Mouse (Mus musculus) lung, embryonic 15.5 days (tissue): Measurements from ENCODE around the gene Pnpla1. TPM values are rescaled to one million over a fixed set of nuclear protein-coding genes. Genes with fewer than 3 reads are reported as not detected.
A peak's percentile ranks its signal among the peaks of the same experiment; 100 is the strongest.

Source experiments
- ATAC-seq: fragments of 200-750 bp; cut with Nextera tagmentation; 2 replicates; pipeline ENCODE4 v1.8.0; 2017; ENCODE audit warnings: moderate number of reproducible peaks, borderline replicate concordance; ENCODE audit not compliant: low FRiP score, low TSS enrichment; ENCODE audit errors: extremely low read depth
- H3K27ac ChIP-seq: fragments of 300-500 bp; sonication (generic); 2 replicates; pipeline ENCODE4 v1.5.1; 2015; ENCODE audit warnings: moderate library complexity, mild to moderate bottlenecking, inconsistent platforms
- H3K27me3 ChIP-seq: fragments of 300-500 bp; sonication (generic); 2 replicates; pipeline ENCODE4 v1.6.1; 2015; ENCODE audit warnings: inconsistent platforms
- H3K36me3 ChIP-seq: fragments of 300-500 bp; sonication (generic); 2 replicates; pipeline ENCODE4 v1.6.1; 2015; ENCODE audit warnings: inconsistent platforms
- H3K4me1 ChIP-seq: fragments of 300-500 bp; sonication (generic); 2 replicates; pipeline ENCODE4 v1.6.1; 2015; ENCODE audit warnings: inconsistent platforms
- H3K4me2 ChIP-seq: fragments of 300-500 bp; sonication (generic); 2 replicates; pipeline ENCODE4 v1.6.1; 2015; ENCODE audit warnings: inconsistent platforms, mild to moderate bottlenecking, moderate library complexity
- H3K4me3 ChIP-seq: fragments of 300-500 bp; sonication (generic); 2 replicates; pipeline ENCODE4 v1.5.1; 2015; ENCODE audit warnings: mild to moderate bottlenecking, inconsistent platforms
- H3K9ac ChIP-seq: fragments of 300-500 bp; sonication (generic); 2 replicates; pipeline ENCODE4 v1.6.1; 2015; ENCODE audit warnings: inconsistent platforms
- H3K9me3 ChIP-seq: fragments of 300-500 bp; sonication (generic); 2 replicates; pipeline ENCODE4 v1.6.1; 2016; ENCODE audit warnings: inconsistent platforms
- WGBS: fragments of 180-500 bp; shearing (Covaris S2); methylation state at CpG from one replicate; pipeline ENCODE4 v1.1.7; 2015; 5-methylcytosine and 5-hydroxymethylcytosine counted together
- polyA plus RNA-seq: library from polyadenylated mRNA; unstranded; fragments of >200 nt; fragmentation: Nextera tagmentation; extraction: Ambion mirVana; gene quantifications from 2 replicates; pipeline ENCODE4 v1.2.1, GENCODE M21; 2015

The Pnpla1 gene
- polyA plus RNA-seq, 1 experiment from 2014 or later = not detected

DNA sequence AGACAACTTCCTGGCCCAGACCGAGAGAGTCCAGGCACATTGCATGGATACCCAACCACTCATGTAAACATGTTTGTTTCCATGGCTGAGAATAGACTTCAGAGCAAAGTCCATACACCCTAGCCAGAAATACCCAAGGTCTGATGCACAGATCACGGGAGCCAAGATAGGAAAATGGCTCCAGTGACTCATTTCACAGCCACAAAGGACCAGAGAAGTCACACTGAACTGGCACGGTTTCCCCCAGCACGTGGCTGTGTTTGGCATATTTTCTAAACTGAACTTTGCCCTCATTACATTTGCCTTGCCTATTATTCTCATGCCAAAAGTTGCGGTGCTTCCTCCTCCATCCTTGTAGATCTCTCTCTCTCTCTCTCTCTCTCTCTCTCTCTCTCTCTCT lies 55.0 kb downstream of the Pnpla1 start:
- 39% methylated on average over 5 of the region's 5 CpGs for WGBS

GRCm38 (mm10) chr17:28913940-28914339 lies 55.7 kb downstream of the Pnpla1 start:
- peaks cover 11% of the 10 kb centered on the region; the same call in 1 of the 2 replicates for H3K4me1 ChIP-seq
- no peak for ATAC-seq
- WGBS = 43% methylated on average over 6 of the region's 6 CpGs

More for the DNA sequence above, 55.0 kb downstream of the Pnpla1 start:
- Histone ChIP-seq H3K36me3 (no peaks in the 10 kb centered on the region), H3K4me2 (no peak overlapping the region), H3K27me3 (no peaks in the 10 kb centered on the region), H3K27ac (no peak overlapping the region), H3K9ac (no peak overlapping the region), H3K9me3 (no peaks in the 10 kb centered on the region), H3K4me3 (no peak overlapping the region), H3K4me1 (peaks cover 11% of the 10 kb centered on the region; the same call in 1 of the 2 replicates)
- no peak for ATAC-seq

GRCm38 (mm10) chr17:28915060-28915628 lies 56.9 kb downstream of the Pnpla1 start, which contains the start of gene 4930539E08Rik:
Gene 4930539E08Rik, minus strand, starts transcription at chr17:28915324.
- 63% methylated on average over 12 of the region's 12 CpGs for WGBS
- H3K9ac ChIP-seq = no peak within 1 kb of the TSS
- no peaks in the 10 kb centered on the region for H3K27me3 ChIP-seq
- no peak within 1 kb of the TSS for H3K4me2 ChIP-seq
- 0 out of 2 replicates have a peak, but pooled peaks cover 2% of the 10 kb centered on the region for H3K4me1 ChIP-seq
- no peaks in the 10 kb centered on the region for H3K36me3 ChIP-seq
- H3K9me3 ChIP-seq = no peaks in the 10 kb centered on the region
- no peak for ATAC-seq
- H3K27ac ChIP-seq = no peak within 1 kb of the TSS
- no peak within 1 kb of the TSS for H3K4me3 ChIP-seq

More at GRCm38 (mm10) chr17:28913940-28914339, 55.7 kb downstream of the Pnpla1 start:
- Histone ChIP-seq H3K27me3 (no peaks in the 10 kb centered on the region), H3K9ac (no peak overlapping the region), H3K4me2 (no peak overlapping the region), H3K9me3 (no peaks in the 10 kb centered on the region), H3K27ac (no peak overlapping the region), H3K36me3 (no peaks in the 10 kb centered on the region), H3K4me3 (no peak overlapping the region)

GRCm38 (mm10) chr17:28916520-28916919 lies 58.3 kb downstream of the Pnpla1 start:
- no peaks in the 10 kb centered on the region for H3K36me3 ChIP-seq
- H3K4me1 ChIP-seq = 0 out of 2 replicates have a peak, but pooled peaks cover 2% of the 10 kb centered on the region
- no peak overlapping the region for H3K4me2 ChIP-seq
- no peaks in the 10 kb centered on the region for H3K27me3 ChIP-seq
- no peak overlapping the region for H3K27ac ChIP-seq
- H3K9ac ChIP-seq = no peak overlapping the region
- H3K4me3 ChIP-seq = no peak overlapping the region
- WGBS = 88% methylated on average over 1 of the region's 1 CpGs
- no peaks in the 10 kb centered on the region for H3K9me3 ChIP-seq
- ATAC-seq = no peak

DNA sequence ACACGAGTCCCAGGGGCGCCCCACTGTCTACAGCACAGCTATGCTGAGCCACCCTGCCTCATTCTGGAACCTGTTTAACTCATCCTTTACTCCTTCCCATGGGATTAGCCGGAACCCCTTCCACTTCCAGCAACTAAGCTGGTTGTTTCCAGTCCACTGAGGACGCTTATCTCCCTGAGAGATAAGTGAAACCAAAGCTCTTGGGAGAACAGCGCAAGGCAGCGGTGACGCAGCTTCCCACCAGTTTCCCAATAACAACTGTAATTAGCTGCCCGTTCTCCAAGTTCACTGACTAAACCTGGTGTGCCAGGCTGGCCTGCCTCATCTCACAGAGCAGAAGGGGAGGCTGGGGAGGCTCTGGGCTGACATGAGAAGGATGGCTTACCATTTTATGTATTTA lies 62.9 kb downstream of the Pnpla1 start:
- no peaks in the 10 kb centered on the region for H3K9me3 ChIP-seq
- H3K4me1 ChIP-seq = no peaks in the 10 kb centered on the region
- H3K4me3 ChIP-seq = no peak overlapping the region
- no peak overlapping the region for H3K4me2 ChIP-seq
- ATAC-seq = no peak
- H3K27me3 ChIP-seq = no peaks in the 10 kb centered on the region
- H3K36me3 ChIP-seq = no peaks in the 10 kb centered on the region
- WGBS = 59% methylated on average over 8 of the region's 8 CpGs
- no peak overlapping the region for H3K27ac ChIP-seq
- H3K9ac ChIP-seq = no peak overlapping the region

- Histone ChIP-seq H3K4me2 (no peak overlapping the region), H3K9me3 (no peaks in the 10 kb centered on the region), H3K4me1 (no peaks in the 10 kb centered on the region; the same call in 1 of the 2 replicates), H3K36me3 (no peaks in the 10 kb centered on the region), H3K27ac (no peak overlapping the region), H3K27me3 (no peaks in the 10 kb centered on the region), H3K9ac (no peak overlapping the region), H3K4me3 (no peak overlapping the region)
- no peak for ATAC-seq
- WGBS = 49% methylated on average over 6 of the region's 6 CpGs
These were observed 63.9 kb downstream of the Pnpla1 start for GRCm38 (mm10) chr17:28922096-28922495.

GRCm38 (mm10) chr17:28924957-28925595 lies 66.9 kb downstream of the Pnpla1 start:
- WGBS = 70% methylated on average over 8 of the region's 8 CpGs
- Histone ChIP-seq H3K4me1 (peaks cover 4% of the 10 kb centered on the region), H3K27me3 (no peaks in the 10 kb centered on the region), H3K36me3 (no peaks in the 10 kb centered on the region), H3K27ac (no peak overlapping the region), H3K9ac (no peak overlapping the region), H3K4me3 (no peak overlapping the region), H3K4me2 (no peak overlapping the region), H3K9me3 (no peaks in the 10 kb centered on the region)
- ATAC-seq = no peak

GRCm38 (mm10) chr17:28926380-28926779 lies 68.2 kb downstream of the Pnpla1 start:
- Histone ChIP-seq H3K27ac (no peak overlapping the region), H3K9ac (no peak overlapping the region), H3K36me3 (no peaks in the 10 kb centered on the region), H3K9me3 (no peaks in the 10 kb centered on the region), H3K4me1 (peaks cover 16% of the 10 kb centered on the region), H3K4me2 (peak overlapping the region; percentile 28; the same call in 1 of the 2 replicates), H3K4me3 (no peak overlapping the region), H3K27me3 (no peaks in the 10 kb centered on the region)
- ATAC-seq = no peak
- WGBS = 12% methylated on average over 13 of the region's 13 CpGs

DNA sequence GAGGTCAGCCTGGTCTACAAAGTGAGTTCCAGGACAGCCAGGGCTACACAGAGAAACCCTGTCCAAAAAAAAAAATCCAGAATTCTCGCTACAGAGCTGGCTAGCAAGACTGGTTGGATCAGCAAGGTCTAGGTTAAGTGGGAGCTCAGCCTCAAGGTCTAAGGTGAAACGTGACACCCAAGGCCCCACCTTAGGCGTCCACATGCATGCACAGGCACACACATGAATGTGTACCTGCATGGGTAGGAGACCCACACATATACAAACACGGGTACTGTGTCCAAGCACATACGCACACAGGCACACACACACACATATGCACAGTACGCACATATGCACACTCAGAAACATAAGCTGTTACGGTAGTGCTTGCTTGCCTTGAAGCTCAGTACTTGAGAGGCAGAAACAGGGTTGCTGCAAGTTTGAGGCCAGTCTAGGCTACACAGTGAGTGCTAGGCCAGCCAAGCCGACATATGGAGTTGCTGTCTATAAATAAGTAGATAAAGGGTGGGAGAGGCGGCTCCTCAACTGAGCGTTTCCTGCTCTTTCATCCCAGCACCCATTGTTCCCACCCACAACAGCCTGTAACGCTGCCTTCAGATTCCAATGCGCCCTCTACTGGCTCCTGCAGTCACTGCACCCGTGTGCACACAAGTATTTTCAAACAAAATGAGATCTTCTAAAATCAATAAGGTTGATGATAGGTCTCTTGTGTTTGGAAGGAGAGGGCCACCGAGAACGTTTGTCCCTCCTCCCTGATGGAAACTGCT lies 68.8 kb downstream of the Pnpla1 start:
- Histone ChIP-seq H3K9me3 (no peaks in the 10 kb centered on the region), H3K4me3 (no peak overlapping the region), H3K4me2 (no peak overlapping the region), H3K36me3 (no peaks in the 10 kb centered on the region), H3K9ac (no peak overlapping the region), H3K27ac (no peak overlapping the region; the same call in 1 of the 2 replicates), H3K4me1 (peaks cover 18% of the 10 kb centered on the region), H3K27me3 (no peaks in the 10 kb centered on the region)
- ATAC-seq = no peak
- 40% methylated on average over 15 of the region's 15 CpGs for WGBS

GRCm38 (mm10) chr17:28928004-28928403 lies 69.8 kb downstream of the Pnpla1 start:
- 55% methylated on average over 9 of the region's 9 CpGs for WGBS
- Histone ChIP-seq H3K4me2 (no peak overlapping the region), H3K36me3 (no peaks in the 10 kb centered on the region), H3K27me3 (no peaks in the 10 kb centered on the region), H3K9ac (no peak overlapping the region), H3K4me3 (no peak overlapping the region), H3K27ac (no peak overlapping the region), H3K4me1 (peaks cover 18% of the 10 kb centered on the region), H3K9me3 (no peaks in the 10 kb centered on the region)
- ATAC-seq = no peak

DNA sequence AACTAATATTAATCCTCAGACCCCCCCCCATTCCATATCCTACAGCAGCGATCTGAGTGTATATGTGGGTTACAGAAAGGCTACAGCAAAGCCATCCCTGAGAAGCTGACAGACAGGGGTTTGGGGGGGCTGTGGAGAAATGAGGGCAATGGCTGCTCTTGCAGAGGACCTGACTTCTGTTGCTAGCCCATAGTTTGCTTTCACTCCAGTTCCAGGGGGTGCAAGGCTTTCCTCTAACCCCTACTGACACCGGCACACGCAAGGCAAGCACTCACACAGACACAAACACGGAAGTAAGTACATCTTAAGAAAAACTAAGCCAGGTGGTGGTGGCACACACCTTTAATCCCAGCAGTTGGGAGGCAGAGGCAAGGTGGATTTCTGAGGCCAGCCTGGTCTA lies 71.2 kb downstream of the Pnpla1 start:
- Histone ChIP-seq H3K4me1 (peaks cover 18% of the 10 kb centered on the region), H3K4me3 (no peak overlapping the region), H3K9me3 (no peaks in the 10 kb centered on the region), H3K27me3 (no peaks in the 10 kb centered on the region), H3K9ac (no peak overlapping the region), H3K27ac (no peak overlapping the region), H3K4me2 (no peak overlapping the region), H3K36me3 (no peaks in the 10 kb centered on the region)
- no peak for ATAC-seq
- WGBS = 84% methylated on average over 4 of the region's 4 CpGs
